ENCODE assay signal across 19 mouse cellular contexts in the genomic region with DNA sequence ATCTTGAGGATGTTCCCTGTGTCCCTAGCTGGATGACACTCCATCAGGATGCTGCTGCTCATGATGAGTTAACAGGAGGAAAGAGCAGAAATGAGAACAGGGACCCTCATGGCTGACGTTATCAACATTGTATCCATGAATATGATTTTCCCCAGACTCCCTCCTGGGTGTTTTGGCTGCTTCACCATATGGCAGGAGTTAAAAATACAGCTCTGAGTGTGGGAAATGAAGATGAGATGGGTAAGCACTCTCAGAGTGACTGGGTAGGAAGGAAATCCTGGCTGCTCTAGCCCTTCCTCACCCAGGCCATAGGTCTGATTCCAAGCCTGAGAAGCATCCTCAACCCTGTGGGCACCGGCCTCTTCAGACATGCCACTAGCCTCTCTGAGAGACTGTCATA.
"Had no signal": no experiment of that assay in that cellular context is flagged by ENCODE, and none has a peak within 500 bp of the region (broad histone marks: within the 10 kb centered on the region; RNA-seq: fewer than 3 reads in every experiment).

No protein-coding gene starts in this region.

- H3K27me3 ChIP-seq: kidney, embryonic 15.5 days; limb, embryonic 12.5 days; limb, embryonic 15.5 days; midbrain, embryonic 12.5 days; midbrain, embryonic 15.5 days; neural tube, embryonic 12.5 days; neural tube, embryonic 15.5 days; stomach, embryonic 15.5 days had no signal

- ATAC-seq: liver, postnatal 0 days; lung, postnatal 0 days; midbrain, embryonic 15.5 days had no signal

- H3K4me1 ChIP-seq: midbrain, embryonic 15.5 days; neural tube, embryonic 12.5 days; stomach, embryonic 15.5 days had no signal

- DNase-seq: kidney, adult 11 months; kidney, adult 8-10 months; kidney, postnatal 10 days; kidney, postnatal 36 days; liver, postnatal 0 days; lung, embryonic 14.5 days; spleen, adult 18-20 months; thymus, postnatal 25 days had no signal

- H3K4me3 ChIP-seq: kidney, embryonic 15.5 days; limb, embryonic 12.5 days; limb, embryonic 15.5 days; midbrain, embryonic 12.5 days; midbrain, embryonic 15.5 days; neural tube, embryonic 12.5 days; neural tube, embryonic 15.5 days; stomach, embryonic 15.5 days had no signal

- H3K27ac ChIP-seq: kidney, embryonic 15.5 days; limb, embryonic 12.5 days; limb, embryonic 15.5 days; liver, embryonic 14.5 days; macrophage; midbrain, embryonic 12.5 days; midbrain, embryonic 15.5 days; neural tube, embryonic 12.5 days; neural tube, embryonic 15.5 days; stomach, embryonic 15.5 days had no signal

- H3K36me3 ChIP-seq: kidney, embryonic 15.5 days; limb, embryonic 12.5 days; limb, embryonic 15.5 days; midbrain, embryonic 12.5 days; midbrain, embryonic 15.5 days; neural tube, embryonic 12.5 days; neural tube, embryonic 15.5 days; stomach, embryonic 15.5 days had no signal
